10 mouse cellular contexts compared by ENCODE assay signal in genomic region chr9:79295306-79295705, GRCm38 (mm10).
"Had no signal": no experiment of that assay in that cellular context is flagged by ENCODE, and none has a peak within 500 bp of the region (broad histone marks: within the 10 kb centered on the region; RNA-seq: fewer than 3 reads in every experiment).

No protein-coding gene starts in this region.

- ATAC-seq: liver, embryonic 12.5 days; midbrain, embryonic 15.5 days had no signal

- DNase-seq: kidney, postnatal 10 days; kidney, postnatal 4 days; lung, embryonic 14.5 days; lung, postnatal 10 days; right cerebral cortex, postnatal 4 days; spleen, adult 18-20 months; thymus, adult 18-20 months; thymus, postnatal 14 days had no signal
